Mouse (Mus musculus) myocyte (in vitro differentiated cells): ENCODE measurements around the gene Dmgdh. TPM values are rescaled to one million over a fixed set of nuclear protein-coding genes. Genes with fewer than 3 reads are reported as not detected.
A peak's percentile ranks its signal among the peaks of the same experiment; 100 is the strongest.

Experiments
- H3K27me3 ChIP-seq: one replicate; pipeline ENCODE4 v1.6.1; 2011; ENCODE audit not compliant: control insufficient read depth, insufficient read depth, insufficient read length
- H3K36me3 ChIP-seq: one replicate; pipeline ENCODE4 v1.6.1; 2011; ENCODE audit not compliant: control insufficient read depth, insufficient read depth
- H3K4me2 ChIP-seq: one replicate; pipeline ENCODE4 v1.6.1; 2011; ENCODE audit warnings: low read depth, control low read depth
- H3K4me3 ChIP-seq: one replicate; pipeline ENCODE4 v1.5.1; 2011; ENCODE audit warnings: mild to moderate bottlenecking, control low read depth, moderate library complexity
- H3K79me2 ChIP-seq: one replicate; pipeline ENCODE4 v1.6.1; 2011; ENCODE audit not compliant: control insufficient read depth, insufficient read depth
- H3ac ChIP-seq: one replicate; pipeline ENCODE4 v1.6.1; 2011; ENCODE audit not compliant: control insufficient read depth, insufficient read length
- CEBPB ChIP-seq: IDR thresholded peaks from 2 replicates; pipeline ENCODE4 v1.6.1; 2011; ENCODE audit warnings: mild to moderate bottlenecking, moderate library complexity; ENCODE audit not compliant: poor library complexity, insufficient read depth, severe bottlenecking
- E2F4 ChIP-seq: IDR thresholded peaks from one replicate; pipeline ENCODE4 v1.6.1; 2011; ENCODE audit warnings: mild to moderate bottlenecking, control low read depth, moderate library complexity; ENCODE audit not compliant: insufficient read depth
- MAX ChIP-seq: IDR thresholded peaks from one replicate; pipeline ENCODE4 v1.6.1; 2011; ENCODE audit warnings: low read depth, mild to moderate bottlenecking, control low read depth
- MYOD1 ChIP-seq, 3 experiments: IDR thresholded peaks; one replicate each; pipeline ENCODE4 v1.6.1; 2011; ENCODE audit warnings: control low read depth in 2 of 3, low read depth in 2 of 3, mild to moderate bottlenecking in 2 of 3, moderate library complexity in 1 of 3; ENCODE audit not compliant: insufficient read length in 2 of 3, control insufficient read depth in 1 of 3
- MYOG ChIP-seq, 3 experiments: IDR thresholded peaks; one replicate each; pipeline ENCODE4 v1.6.1; 2011; ENCODE audit warnings: control low read depth in 2 of 3, low read depth in 2 of 3, mild to moderate bottlenecking in 2 of 3; ENCODE audit not compliant: insufficient read length in 2 of 3, control insufficient read depth in 1 of 3, insufficient read depth in 1 of 3
- POLR2A ChIP-seq: IDR thresholded peaks from one replicate; pipeline ENCODE4 v1.6.1; 2011; ENCODE audit warnings: low read depth, mild to moderate bottlenecking, control low read depth, moderate library complexity; ENCODE audit not compliant: insufficient read length
- POLR2AphosphoS2 ChIP-seq: IDR thresholded peaks from one replicate; pipeline ENCODE4 v1.6.1; 2011; ENCODE audit warnings: low read depth, control low read depth; ENCODE audit not compliant: insufficient read length
- REST ChIP-seq: IDR thresholded peaks from one replicate; pipeline ENCODE4 v1.6.1; 2011; ENCODE audit warnings: mild to moderate bottlenecking, control low read depth, moderate library complexity; ENCODE audit not compliant: insufficient read depth, insufficient read length
- SRF ChIP-seq: IDR thresholded peaks from one replicate; pipeline ENCODE4 v1.6.1; 2011; ENCODE audit warnings: low read depth; ENCODE audit not compliant: control insufficient read depth, insufficient read length
- TCF12 ChIP-seq: IDR thresholded peaks from one replicate; pipeline ENCODE4 v1.6.1; 2011; ENCODE audit warnings: mild to moderate bottlenecking, control low read depth; ENCODE audit not compliant: poor library complexity, insufficient read depth, severe bottlenecking
- TCF3 ChIP-seq: IDR thresholded peaks from one replicate; pipeline ENCODE4 v1.6.1; 2011; ENCODE audit warnings: low read depth, control low read depth; ENCODE audit not compliant: insufficient read length
- USF1 ChIP-seq: IDR thresholded peaks from one replicate; pipeline ENCODE4 v1.6.1; 2011; ENCODE audit warnings: low read depth, mild to moderate bottlenecking, control low read depth, moderate library complexity
- polyA plus RNA-seq: library from polyadenylated mRNA; unstranded; fragments of >200 nt; fragmentation: generic; extraction: Trizol; gene quantifications from one replicate; pipeline ENCODE4 v1.2.1, GENCODE M21; 2012; ENCODE audit warnings: missing spikeins

Dmgdh gene
- polyA plus RNA-seq, 1 experiment, result not detected

DNA sequence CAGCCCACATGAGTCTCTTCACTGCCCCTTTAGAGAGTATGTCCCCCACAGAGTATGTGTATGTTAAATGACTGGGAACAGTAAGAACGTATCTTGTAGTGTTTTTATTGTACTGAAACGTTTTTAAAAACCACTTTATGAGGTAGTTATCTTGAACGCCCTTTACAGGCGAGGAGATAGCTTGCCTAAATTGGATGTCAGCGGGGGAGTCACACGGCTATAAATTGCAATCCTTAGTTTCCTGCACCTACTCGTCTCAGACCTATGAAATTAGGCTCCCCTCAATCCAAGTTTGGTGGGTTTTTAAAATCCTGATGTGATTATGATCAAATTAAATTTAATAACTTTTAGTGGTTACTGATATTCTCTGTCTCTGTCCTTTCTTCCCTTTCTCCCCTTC lies 98.6 kb downstream of the Dmgdh start:
- H3K27me3 ChIP-seq, result no peaks in the 10 kb centered on the region
- TF ChIP-seq CEBPB, result no peak
- no peak for TF ChIP-seq MYOG (IDR thresholded peaks at IDR 0.05; ENCODE audit: control insufficient read depth in 1 of 3, insufficient read depth in 1 of 3, insufficient read length in 2 of 3, low read depth in 2 of 3)
- TF ChIP-seq E2F4, result no peak
- TF ChIP-seq POLR2A, result no peak
- no peak for TF ChIP-seq TCF3
- TF ChIP-seq MYOD1 (IDR thresholded peaks at IDR 0.05; ENCODE audit: control insufficient read depth in 1 of 3, insufficient read length in 2 of 3, low read depth in 2 of 3), result no peak
- no peak for TF ChIP-seq REST
- no peak for TF ChIP-seq TCF12
- TF ChIP-seq POLR2AphosphoS2, result no peak
- peak overlapping the region; percentile 93 for H3K4me2 ChIP-seq
- no peak overlapping the region for H3ac ChIP-seq
- H3K79me2 ChIP-seq, result no peaks in the 10 kb centered on the region
- no peaks in the 10 kb centered on the region for H3K36me3 ChIP-seq
- peak overlapping the region; percentile 40 for H3K4me3 ChIP-seq

- Histone ChIP-seq H3K36me3 (no peaks in the 10 kb centered on the region), H3ac (no peak overlapping the region), H3K27me3 (no peaks in the 10 kb centered on the region), H3K4me3 (no peak overlapping the region), H3K79me2 (no peaks in the 10 kb centered on the region), H3K4me2 (no peak overlapping the region)
- TF ChIP-seq TCF3 (no peak), USF1 (no peak), MAX (no peak), POLR2A (no peak), REST (no peak), MYOG (IDR thresholded peaks at IDR 0.05; ENCODE audit: control insufficient read depth in 1 of 3, insufficient read depth in 1 of 3, insufficient read length in 2 of 3, low read depth in 2 of 3) (no peak), CEBPB (no peak), SRF (no peak), POLR2AphosphoS2 (no peak), E2F4 (no peak), MYOD1 (IDR thresholded peaks at IDR 0.05; ENCODE audit: control insufficient read depth in 1 of 3, insufficient read length in 2 of 3, low read depth in 2 of 3) (no peak), TCF12 (no peak)
Observed at GRCm38 (mm10) chr13:93773704-93774315, 99.6 kb downstream of the Dmgdh start.

- H3K36me3 ChIP-seq, result no peaks in the 10 kb centered on the region
- H3K4me2 ChIP-seq, result no peak overlapping the region
- no peaks in the 10 kb centered on the region for H3K79me2 ChIP-seq
Observed at GRCm38 (mm10) chr13:93782823-93783222, 108.6 kb downstream of the Dmgdh start.

DNA sequence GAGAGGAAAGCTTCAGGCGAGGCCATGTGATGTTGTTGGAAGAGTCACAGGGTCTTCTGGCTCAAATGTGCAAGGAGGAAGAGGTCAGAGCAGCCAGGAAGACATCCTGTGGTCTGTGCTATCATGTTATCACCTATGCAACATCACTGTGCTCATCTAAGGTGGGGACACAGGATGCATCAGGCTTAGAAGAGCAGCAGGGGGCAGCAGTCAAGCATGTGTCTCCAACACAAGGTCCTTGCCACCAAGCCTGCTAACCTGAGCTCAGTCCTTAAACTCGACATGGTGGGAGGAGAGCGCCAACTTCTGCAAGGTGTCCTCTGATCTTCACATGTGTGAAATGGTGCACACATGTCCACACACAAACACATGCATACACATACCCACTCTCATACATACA lies 111.1 kb downstream of the Dmgdh start:
- Histone ChIP-seq H3K4me3 (no peak overlapping the region), H3K79me2 (no peaks in the 10 kb centered on the region), H3K27me3 (no peaks in the 10 kb centered on the region), H3K4me2 (no peak overlapping the region), H3ac (no peak overlapping the region), H3K36me3 (no peaks in the 10 kb centered on the region)
- TF ChIP-seq CEBPB (no peak), E2F4 (no peak), MAX (no peak), POLR2AphosphoS2 (no peak), TCF3 (no peak), USF1 (no peak), TCF12 (no peak), MYOD1 (IDR thresholded peaks at IDR 0.05; ENCODE audit: control insufficient read depth in 1 of 3, insufficient read length in 2 of 3, low read depth in 2 of 3) (no peak), REST (no peak), POLR2A (no peak), SRF (no peak), MYOG (IDR thresholded peaks at IDR 0.05; ENCODE audit: control insufficient read depth in 1 of 3, insufficient read depth in 1 of 3, insufficient read length in 2 of 3, low read depth in 2 of 3) (no peak)

More at GRCm38 (mm10) chr13:93782823-93783222, 108.6 kb downstream of the Dmgdh start:
- H3K27me3 ChIP-seq, result no peaks in the 10 kb centered on the region
- no peak overlapping the region for H3ac ChIP-seq
- TF ChIP-seq REST (no peak), E2F4 (no peak), CEBPB (no peak), MAX (no peak), SRF (no peak), MYOG (IDR thresholded peaks at IDR 0.05; ENCODE audit: control insufficient read depth in 1 of 3, insufficient read depth in 1 of 3, insufficient read length in 2 of 3, low read depth in 2 of 3) (no peak), TCF12 (no peak), TCF3 (no peak), MYOD1 (IDR thresholded peaks at IDR 0.05; ENCODE audit: control insufficient read depth in 1 of 3, insufficient read length in 2 of 3, low read depth in 2 of 3) (no peak), USF1 (no peak)
- no peak overlapping the region for H3K4me3 ChIP-seq
